Mouse (Mus musculus) liver, adult 2 months (tissue): ENCODE measurements around the gene 6030408B16Rik. TPM values are rescaled to one million over a fixed set of nuclear protein-coding genes. Genes with fewer than 3 reads are reported as not detected.

Source experiments
- DNase-seq: peaks from one replicate; pipeline ENCODE4 v3.0.0-alpha.2; 2011; ENCODE audit warnings: low read depth, low spot score; ENCODE audit errors: extremely low read depth
- H3K27ac ChIP-seq: fragments of 200-500 bp; replicated peaks from 2 replicates; pipeline ENCODE4 v1.5.1; 2012; ENCODE audit warnings: low read depth, mild to moderate bottlenecking, control low read depth, inconsistent platforms, low read length; ENCODE audit not compliant: insufficient read depth
- H3K27me3 ChIP-seq: fragments of 200-500 bp; 2 replicates; pipeline ENCODE4 v1.6.1; 2012; ENCODE audit warnings: mild to moderate bottlenecking, moderate library complexity, low read length, inconsistent platforms; ENCODE audit not compliant: control insufficient read depth, insufficient read depth
- H3K36me3 ChIP-seq: fragments of 200-500 bp; 2 replicates; pipeline ENCODE4 v1.6.1; 2012; ENCODE audit warnings: low read length, inconsistent platforms; ENCODE audit not compliant: control insufficient read depth, insufficient read depth
- H3K4me1 ChIP-seq: fragments of 200-500 bp; 2 replicates; pipeline ENCODE4 v1.6.1; 2011; ENCODE audit warnings: low read length; ENCODE audit not compliant: control insufficient read depth, insufficient read depth
- H3K4me3 ChIP-seq: fragments of 200-500 bp; 2 replicates; pipeline ENCODE4 v1.5.1; 2011; ENCODE audit warnings: low read depth, mild to moderate bottlenecking, control low read depth, low read length, moderate library complexity; ENCODE audit not compliant: insufficient read depth
- H3K79me2 ChIP-seq: fragments of 200-500 bp; 2 replicates; pipeline ENCODE4 v1.6.1; 2012; ENCODE audit warnings: inconsistent platforms, mild to moderate bottlenecking, low read length, moderate library complexity; ENCODE audit not compliant: control insufficient read depth, insufficient read depth
- H3K9ac ChIP-seq: fragments of 200-500 bp; 2 replicates; pipeline ENCODE4 v1.6.1; 2012; ENCODE audit warnings: low read depth, mild to moderate bottlenecking, control low read depth, inconsistent platforms, low read length
- CTCF ChIP-seq: fragments of 200-500 bp; IDR thresholded peaks from 2 replicates; pipeline ENCODE4 v1.5.1; 2011; ENCODE audit warnings: low read depth, low read length, control low read depth
- POLR2A ChIP-seq: fragments of 200-500 bp; IDR thresholded peaks from 2 replicates; pipeline ENCODE4 v1.6.1; 2011; ENCODE audit warnings: low read length, control low read depth; ENCODE audit not compliant: insufficient read depth; ENCODE audit errors: extremely low read depth
- WGBS: fragments of 180-500 bp; shearing (Covaris S2); methylation state at CpG from one replicate; pipeline ENCODE4 v1.1.7; 2018; 5-methylcytosine and 5-hydroxymethylcytosine counted together
- polyA plus RNA-seq: library from polyadenylated mRNA; depleted of rRNA; stranded (reverse); fragments of >200 nt; gene quantifications from 2 replicates; pipeline ENCODE4 v1.2.3, GENCODE M21; 2012
- total RNA-seq: library from RNA; depleted of rRNA; stranded (reverse); fragments of >200 nt; gene quantifications from 2 replicates; pipeline ENCODE4 v1.2.3, GENCODE M21; 2014

The 6030408B16Rik gene
- total and polyA plus RNA-seq, 2 experiments, result not detected

GRCm38 (mm10) chr15:101287361-101287760 lies 5.7 kb upstream of the 6030408B16Rik start:
- no peaks in the 10 kb centered on the region for H3K27me3 ChIP-seq
- peak; percentile 94 for DNase-seq
- H3K4me3 ChIP-seq, result peak overlapping the region; percentile 70
- H3K79me2 ChIP-seq, result peaks cover 15% of the 10 kb centered on the region
- H3K27ac ChIP-seq, result peak overlapping the region; percentile 91
- TF ChIP-seq POLR2A, result no peak
- no peak for TF ChIP-seq CTCF
- H3K9ac ChIP-seq, result peak overlapping the region; percentile 77
- peaks cover 21% of the 10 kb centered on the region for H3K36me3 ChIP-seq
- 14% methylated on average over 6 of the region's 6 CpGs for WGBS
- peaks cover 27% of the 10 kb centered on the region for H3K4me1 ChIP-seq

GRCm38 (mm10) chr15:101290354-101290753 lies 2.7 kb upstream of the 6030408B16Rik start:
- TF ChIP-seq CTCF (no peak), POLR2A (no peak)
- peaks cover 5% of the 10 kb centered on the region; the same call in 1 of the 2 replicates for H3K79me2 ChIP-seq
- H3K36me3 ChIP-seq, result peaks cover 21% of the 10 kb centered on the region
- peaks cover 22% of the 10 kb centered on the region for H3K4me1 ChIP-seq
- no peak overlapping the region for H3K9ac ChIP-seq
- H3K4me3 ChIP-seq, result no peak overlapping the region
- no peak overlapping the region for H3K27ac ChIP-seq
- no peaks in the 10 kb centered on the region for H3K27me3 ChIP-seq
- no peak for DNase-seq
- WGBS, result 96% methylated on average over 15 of the region's 15 CpGs

GRCm38 (mm10) chr15:101292012-101292411 lies 1.0 kb upstream of the 6030408B16Rik start:
- no peak overlapping the region for H3K27ac ChIP-seq
- H3K79me2 ChIP-seq, result peaks cover under 1% of the 10 kb centered on the region; the same call in 1 of the 2 replicates
- no peak overlapping the region for H3K4me3 ChIP-seq
- peak; percentile 31 for DNase-seq
- TF ChIP-seq CTCF, result no peak
- TF ChIP-seq POLR2A, result no peak
- H3K27me3 ChIP-seq, result no peaks in the 10 kb centered on the region
- no peak overlapping the region for H3K9ac ChIP-seq
- peaks cover 10% of the 10 kb centered on the region for H3K4me1 ChIP-seq
- H3K36me3 ChIP-seq, result peaks cover 21% of the 10 kb centered on the region
- 35% methylated on average over 3 of the region's 3 CpGs for WGBS

- TF ChIP-seq POLR2A, result no peak
- TF ChIP-seq CTCF, result no peak
- Histone ChIP-seq H3K79me2 (no peaks in the 10 kb centered on the region), H3K36me3 (peaks cover 12% of the 10 kb centered on the region), H3K27ac (no peak overlapping the region), H3K4me3 (no peak overlapping the region), H3K27me3 (no peaks in the 10 kb centered on the region), H3K9ac (no peak overlapping the region), H3K4me1 (no peaks in the 10 kb centered on the region; the same call in 1 of the 2 replicates)
- no peak for DNase-seq
- 69% methylated on average over 16 of the region's 16 CpGs for WGBS
Observed at GRCm38 (mm10) chr15:101294028-101294894, 1.2 kb downstream of the 6030408B16Rik start.

- TF ChIP-seq POLR2A (no peak), CTCF (no peak)
- H3K36me3 ChIP-seq, result peaks cover 7% of the 10 kb centered on the region
- no peak overlapping the region for H3K9ac ChIP-seq
- WGBS, result 79% methylated on average over 7 of the region's 7 CpGs
- H3K4me3 ChIP-seq, result no peak overlapping the region
- H3K27me3 ChIP-seq, result no peaks in the 10 kb centered on the region
- no peaks in the 10 kb centered on the region; the same call in 1 of the 2 replicates for H3K4me1 ChIP-seq
- H3K79me2 ChIP-seq, result no peaks in the 10 kb centered on the region
- no peak overlapping the region for H3K27ac ChIP-seq
- no peak for DNase-seq
Observed at GRCm38 (mm10) chr15:101295106-101295505, 2.1 kb downstream of the 6030408B16Rik start.

GRCm38 (mm10) chr15:101295616-101296015 lies 2.6 kb downstream of the 6030408B16Rik start:
- no peaks in the 10 kb centered on the region for H3K27me3 ChIP-seq
- 90% methylated on average over 10 of the region's 10 CpGs for WGBS

More at GRCm38 (mm10) chr15:101295616-101296015, 2.6 kb downstream of the 6030408B16Rik start:
- H3K36me3 ChIP-seq, result peaks cover 6% of the 10 kb centered on the region
- H3K9ac ChIP-seq, result no peak overlapping the region
- H3K79me2 ChIP-seq, result no peaks in the 10 kb centered on the region
- no peaks in the 10 kb centered on the region; the same call in 1 of the 2 replicates for H3K4me1 ChIP-seq
- no peak overlapping the region for H3K27ac ChIP-seq
- DNase-seq, result no peak
- TF ChIP-seq POLR2A, result no peak
- TF ChIP-seq CTCF, result no peak
- H3K4me3 ChIP-seq, result no peak overlapping the region
